Mouse (Mus musculus): ENCODE measurements around the gene Ints13.
"Not testable (repeated sequence)": the region's sequence is repeated elsewhere in the genome, so short reads cannot be mapped to it uniquely, and the experiment has no call there.

DNA sequence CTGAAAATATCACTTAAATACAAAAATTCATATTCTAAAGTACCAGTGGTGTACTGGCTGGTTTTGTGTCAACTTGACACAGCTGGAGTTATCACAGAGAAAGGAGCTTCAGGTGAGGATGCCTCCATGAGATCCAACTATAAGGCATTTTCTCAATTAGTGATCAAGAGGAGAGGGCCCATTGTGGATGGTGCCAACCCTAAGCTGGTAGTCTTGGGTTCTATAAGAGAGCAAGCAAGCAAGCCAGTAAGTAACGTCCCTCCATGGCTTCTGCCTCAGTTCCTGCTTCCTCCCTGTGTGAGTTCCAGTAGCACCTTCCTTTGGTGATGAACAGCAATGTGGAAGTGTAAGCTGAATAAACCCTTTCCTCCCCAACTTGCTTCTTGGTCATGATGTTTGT lies 15.2 kb downstream of the Ints13 start:
- not testable (repeated sequence) for TF ChIP-seq POLR2A (IDR thresholded peaks at IDR 0.05; ENCODE audit: borderline replicate concordance, extremely low read depth, insufficient read depth, insufficient read length, poor library complexity, severe bottlenecking); CTCF (IDR thresholded peaks at IDR 0.05; ENCODE audit: borderline replicate concordance, extremely low read depth, insufficient read depth, insufficient read length)
